Mouse (Mus musculus): ENCODE measurements at regions not wholly inside any gene's neighbourhood (a gene's known extent, or its start where the extent isn't known, plus 50 kb on each side); places are given as distances from the start of the nearest gene placed in this dataset.

DNA sequence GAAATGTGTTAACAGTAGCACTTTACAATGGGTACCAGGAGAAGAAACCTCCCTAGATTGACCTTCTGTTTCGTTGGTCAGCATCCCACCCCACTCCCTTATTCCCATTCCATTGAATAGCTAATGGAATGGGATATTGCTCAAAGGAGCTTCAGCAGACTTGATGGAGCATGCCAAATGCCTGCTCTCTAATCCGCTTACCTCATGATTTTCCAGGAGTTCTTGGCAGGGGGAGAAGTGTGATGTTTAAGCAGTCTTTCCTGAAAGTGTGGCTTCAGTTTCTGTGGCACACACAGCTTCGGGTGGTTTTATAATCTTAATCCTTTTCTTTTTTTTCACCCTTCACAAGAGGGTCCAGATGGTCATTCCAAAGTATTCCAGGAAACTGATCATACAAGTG, 264.7 kb upstream of the Smarca2 start:
- no peaks in the 10 kb centered on the region for H3K4me1 ChIP-seq
- no peak overlapping the region for H3K27ac ChIP-seq
- DNase-seq (ENCODE audit: low spot score) = no peak
- H3K9me3 ChIP-seq (replicated peaks) = no peaks in the 10 kb centered on the region
- H3K36me3 ChIP-seq = no peaks in the 10 kb centered on the region
- H3K4me3 ChIP-seq = no peak overlapping the region
- H3K27me3 ChIP-seq (ENCODE audit: low read depth, poor library complexity, severe bottlenecking) = no peaks in the 10 kb centered on the region
- 79% methylated on average over 3 of the region's 3 CpGs for WGBS

DNA sequence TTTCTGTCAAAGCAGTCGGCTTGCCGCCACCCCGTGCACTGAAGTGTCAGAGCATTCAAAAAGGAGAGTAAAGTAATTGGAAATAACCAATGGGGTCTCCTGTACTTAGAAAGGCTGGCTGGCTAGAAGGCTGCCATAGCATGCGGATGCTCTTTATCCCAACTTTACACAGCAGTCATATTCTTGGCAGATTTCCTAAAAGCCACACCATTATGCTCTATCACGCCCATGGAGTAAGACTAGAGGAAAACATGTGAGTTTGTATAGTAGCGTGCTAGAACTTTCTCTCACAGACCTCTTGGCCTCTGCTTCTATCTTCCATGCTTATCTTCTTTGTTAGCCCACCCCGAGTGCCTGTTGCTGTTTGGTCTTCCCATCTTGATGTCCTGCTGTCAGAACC, 249.8 kb upstream of the Smarca2 start:
- WGBS = 91% methylated on average over 7 of the region's 7 CpGs
- no peak for DNase-seq (ENCODE audit: low spot score)
- H3K4me1 ChIP-seq = peaks cover 3% of the 10 kb centered on the region; the same call in 1 of the 2 replicates
- H3K9me3 ChIP-seq (replicated peaks) = no peaks in the 10 kb centered on the region
- H3K4me3 ChIP-seq = no peak overlapping the region
- H3K27me3 ChIP-seq (ENCODE audit: low read depth, poor library complexity, severe bottlenecking) = no peaks in the 10 kb centered on the region
- H3K36me3 ChIP-seq = no peaks in the 10 kb centered on the region
- no peak overlapping the region for H3K27ac ChIP-seq

DNA sequence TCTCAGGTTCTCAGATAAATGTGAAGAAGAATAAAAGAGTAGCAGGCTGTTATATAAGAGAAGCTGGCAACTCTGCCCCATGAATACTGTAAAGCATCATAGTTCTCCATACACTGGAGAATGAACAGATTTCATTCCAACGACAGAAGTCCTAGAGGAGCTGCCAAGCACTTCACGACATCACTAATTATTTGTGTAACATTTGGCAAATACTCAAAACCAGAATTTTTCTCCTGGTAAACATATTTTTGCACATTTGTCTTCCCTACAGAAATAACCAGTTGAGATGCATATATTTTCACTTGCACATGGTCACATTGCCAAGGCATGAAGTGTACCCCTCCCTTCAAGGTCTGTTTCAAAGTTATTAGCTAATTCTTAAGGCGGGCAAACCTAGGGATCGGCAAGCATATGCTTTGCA, 220.9 kb upstream of the Smarca2 start:
- Histone ChIP-seq H3K4me3 (no peak overlapping the region), H3K4me1 (no peaks in the 10 kb centered on the region), H3K36me3 (no peaks in the 10 kb centered on the region), H3K27ac (no peak overlapping the region), H3K9me3 (replicated peaks) (no peaks in the 10 kb centered on the region), H3K27me3 (ENCODE audit: low read depth, poor library complexity, severe bottlenecking) (no peaks in the 10 kb centered on the region)
- 85% methylated on average over 4 of the region's 4 CpGs for WGBS
- DNase-seq (ENCODE audit: low spot score) = no peak

DNA sequence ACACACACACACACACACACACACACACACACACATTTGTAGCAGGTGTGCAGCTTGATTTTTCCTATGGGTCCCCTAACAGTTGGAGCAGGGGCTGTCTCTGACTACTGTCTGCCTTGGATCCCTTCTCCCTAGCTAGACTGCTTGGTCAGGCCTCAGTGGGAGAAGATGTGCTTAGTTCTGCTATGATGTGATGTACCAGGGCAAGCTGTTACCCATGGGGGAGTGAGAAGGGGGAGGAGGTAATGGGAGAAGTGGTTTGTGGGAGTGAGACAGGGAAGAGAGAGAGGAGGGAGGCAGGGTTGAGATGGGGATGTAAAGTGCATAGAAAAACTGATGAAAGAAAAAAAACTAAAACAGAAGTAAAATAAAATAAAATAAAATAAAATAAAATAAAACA, 218.8 kb upstream of the Smarca2 start:
- H3K4me1 ChIP-seq = no peaks in the 10 kb centered on the region
- no peaks in the 10 kb centered on the region for H3K36me3 ChIP-seq
- H3K9me3 ChIP-seq (replicated peaks) = no peaks in the 10 kb centered on the region
- DNase-seq (ENCODE audit: low spot score) = no peak
- H3K27me3 ChIP-seq (ENCODE audit: low read depth, poor library complexity, severe bottlenecking) = no peaks in the 10 kb centered on the region
- no peak overlapping the region for H3K4me3 ChIP-seq
- no peak overlapping the region for H3K27ac ChIP-seq

GRCm38 (mm10) chr19:26412684-26413083, 192.2 kb upstream of the Smarca2 start:
- DNase-seq (ENCODE audit: low spot score) = no peak
- Histone ChIP-seq H3K36me3 (no peaks in the 10 kb centered on the region), H3K4me3 (no peak overlapping the region), H3K27ac (no peak overlapping the region), H3K4me1 (no peaks in the 10 kb centered on the region), H3K9me3 (replicated peaks) (no peaks in the 10 kb centered on the region), H3K27me3 (ENCODE audit: low read depth, poor library complexity, severe bottlenecking) (no peaks in the 10 kb centered on the region)
- WGBS = 90% methylated on average over 2 of the region's 2 CpGs

DNA sequence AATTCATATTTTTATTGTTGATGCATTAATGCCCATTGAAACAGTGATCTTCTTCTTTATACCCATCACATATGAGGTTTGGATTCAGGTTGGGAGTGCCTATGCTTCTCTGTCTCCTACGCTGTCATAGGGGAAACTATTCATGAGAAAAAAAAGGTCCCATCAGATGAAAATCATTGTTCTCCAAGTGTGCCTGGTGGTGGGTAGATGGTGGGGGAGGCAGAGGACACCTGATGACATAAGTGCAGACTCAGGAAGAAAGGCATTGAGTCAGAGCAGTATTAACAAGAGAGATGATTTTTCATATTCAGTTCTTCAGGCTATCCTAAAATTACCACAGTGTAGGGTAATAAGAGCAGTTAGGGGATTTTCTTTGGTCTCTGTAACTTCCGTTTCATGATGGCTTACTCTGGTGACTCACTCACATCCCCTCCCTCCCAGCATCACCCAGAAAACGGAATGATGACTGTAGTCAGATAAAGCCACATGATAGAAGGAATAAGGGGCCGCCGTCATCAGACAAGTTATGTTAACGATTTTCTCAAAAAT, 190.3 kb upstream of the Smarca2 start:
- H3K9me3 ChIP-seq (replicated peaks) = no peaks in the 10 kb centered on the region
- H3K27ac ChIP-seq = no peak overlapping the region
- H3K36me3 ChIP-seq = no peaks in the 10 kb centered on the region
- DNase-seq (ENCODE audit: low spot score) = no peak
- no peaks in the 10 kb centered on the region for H3K27me3 ChIP-seq (ENCODE audit: low read depth, poor library complexity, severe bottlenecking)
- no peaks in the 10 kb centered on the region for H3K4me1 ChIP-seq
- WGBS = 92% methylated on average over 6 of the region's 6 CpGs
- H3K4me3 ChIP-seq = no peak overlapping the region

DNA sequence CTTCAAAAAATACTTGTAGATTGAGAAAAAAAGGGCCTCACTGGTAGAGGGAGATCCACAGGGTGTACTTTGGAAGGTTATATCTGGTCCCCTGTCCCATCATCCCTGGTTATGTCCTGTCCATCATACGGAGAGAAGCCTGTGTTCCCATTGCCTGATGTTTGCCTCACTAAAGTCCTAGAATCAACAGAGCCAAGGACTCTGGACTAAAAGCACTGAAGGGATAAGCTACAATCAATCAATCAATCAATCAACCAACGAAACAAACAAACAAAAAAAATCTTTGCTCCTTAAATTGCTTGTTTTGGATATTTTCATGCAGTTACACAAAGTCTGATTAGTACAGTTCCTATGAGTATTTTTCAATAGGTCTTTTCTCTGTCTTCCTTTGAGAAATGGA, 185.1 kb upstream of the Smarca2 start:
- no peak for DNase-seq (ENCODE audit: low spot score)
- 87% methylated on average over 2 of the region's 2 CpGs for WGBS
- no peaks in the 10 kb centered on the region for H3K27me3 ChIP-seq (ENCODE audit: low read depth, poor library complexity, severe bottlenecking)
- no peak overlapping the region for H3K27ac ChIP-seq
- H3K9me3 ChIP-seq (replicated peaks) = no peaks in the 10 kb centered on the region
- H3K36me3 ChIP-seq = no peaks in the 10 kb centered on the region
- H3K4me1 ChIP-seq = no peaks in the 10 kb centered on the region
- H3K4me3 ChIP-seq = no peak overlapping the region

- H3K4me1 ChIP-seq = no peaks in the 10 kb centered on the region
- no peak overlapping the region for H3K4me3 ChIP-seq
- no peaks in the 10 kb centered on the region for H3K36me3 ChIP-seq
- 88% methylated on average over 2 of the region's 2 CpGs for WGBS
- H3K27me3 ChIP-seq (ENCODE audit: low read depth, poor library complexity, severe bottlenecking) = no peaks in the 10 kb centered on the region
- no peaks in the 10 kb centered on the region for H3K9me3 ChIP-seq (replicated peaks)
- no peak overlapping the region for H3K27ac ChIP-seq
- DNase-seq (ENCODE audit: low spot score) = no peak
These were observed 165.7 kb upstream of the Smarca2 start for GRCm38 (mm10) chr19:26439163-26439562.

GRCm38 (mm10) chr19:26445309-26445708, 159.5 kb upstream of the Smarca2 start:
- H3K27me3 ChIP-seq (ENCODE audit: low read depth, poor library complexity, severe bottlenecking) = no peaks in the 10 kb centered on the region
- DNase-seq (ENCODE audit: low spot score) = no peak
- no peak overlapping the region for H3K4me3 ChIP-seq
- H3K36me3 ChIP-seq = no peaks in the 10 kb centered on the region
- no peak overlapping the region for H3K27ac ChIP-seq
- 80% methylated on average over 4 of the region's 4 CpGs for WGBS
- H3K4me1 ChIP-seq = no peaks in the 10 kb centered on the region
- no peaks in the 10 kb centered on the region for H3K9me3 ChIP-seq (replicated peaks)

DNA sequence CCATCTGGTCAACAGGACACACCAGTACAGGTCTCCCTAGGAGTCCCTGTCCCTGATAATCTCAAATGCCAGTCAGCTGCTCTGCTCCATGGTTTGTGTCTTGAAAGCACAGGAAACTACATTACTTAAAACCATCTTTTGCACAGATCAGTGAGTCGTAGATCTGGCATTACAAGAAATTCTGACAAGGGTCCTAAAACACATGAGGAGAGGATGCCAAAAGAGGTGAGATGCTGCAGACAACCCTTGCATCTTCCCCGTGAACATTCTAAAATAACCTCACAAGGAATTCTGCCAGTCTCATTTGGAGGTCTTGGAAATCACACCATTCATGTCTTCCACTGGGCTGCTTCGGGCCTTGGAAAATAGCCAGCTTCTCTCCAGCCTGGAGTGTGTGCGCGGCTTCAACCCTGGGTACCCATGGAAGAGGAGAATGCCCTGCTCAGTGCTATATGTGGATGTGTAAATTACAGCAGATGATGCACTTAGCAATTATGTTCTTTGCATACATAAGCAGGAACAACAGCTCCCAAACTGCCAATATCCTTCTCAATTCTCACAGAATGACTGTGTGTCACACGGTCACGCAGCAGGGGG, 157.3 kb upstream of the Smarca2 start:
- no peaks in the 10 kb centered on the region for H3K4me1 ChIP-seq
- no peaks in the 10 kb centered on the region for H3K36me3 ChIP-seq
- WGBS = 90% methylated on average over 7 of the region's 7 CpGs
- H3K27ac ChIP-seq = no peak overlapping the region
- H3K4me3 ChIP-seq = no peak overlapping the region
- H3K27me3 ChIP-seq (ENCODE audit: low read depth, poor library complexity, severe bottlenecking) = no peaks in the 10 kb centered on the region
- H3K9me3 ChIP-seq (replicated peaks) = no peaks in the 10 kb centered on the region
- DNase-seq (ENCODE audit: low spot score) = no peak

- Histone ChIP-seq H3K27ac (no peak overlapping the region), H3K4me3 (no peak overlapping the region), H3K27me3 (ENCODE audit: low read depth, poor library complexity, severe bottlenecking) (no peaks in the 10 kb centered on the region), H3K9me3 (replicated peaks) (no peaks in the 10 kb centered on the region), H3K36me3 (no peaks in the 10 kb centered on the region), H3K4me1 (peaks cover 7% of the 10 kb centered on the region; the same call in 1 of the 2 replicates)
- DNase-seq (ENCODE audit: low spot score) = no peak
- 39% methylated on average over 4 of the region's 4 CpGs for WGBS
These were observed 143.1 kb upstream of the Smarca2 start for GRCm38 (mm10) chr19:26461712-26462111.

- no peaks in the 10 kb centered on the region for H3K27me3 ChIP-seq (ENCODE audit: low read depth, poor library complexity, severe bottlenecking)
- WGBS = 43% methylated on average over 2 of the region's 2 CpGs
- DNase-seq (ENCODE audit: low spot score) = no peak
- H3K4me1 ChIP-seq = peaks cover 15% of the 10 kb centered on the region
- H3K9me3 ChIP-seq (replicated peaks) = no peaks in the 10 kb centered on the region
- H3K36me3 ChIP-seq = no peaks in the 10 kb centered on the region
- H3K27ac ChIP-seq = no peak overlapping the region
- no peak overlapping the region for H3K4me3 ChIP-seq
These were observed 139.6 kb upstream of the Smarca2 start for GRCm38 (mm10) chr19:26465228-26465627.

DNA sequence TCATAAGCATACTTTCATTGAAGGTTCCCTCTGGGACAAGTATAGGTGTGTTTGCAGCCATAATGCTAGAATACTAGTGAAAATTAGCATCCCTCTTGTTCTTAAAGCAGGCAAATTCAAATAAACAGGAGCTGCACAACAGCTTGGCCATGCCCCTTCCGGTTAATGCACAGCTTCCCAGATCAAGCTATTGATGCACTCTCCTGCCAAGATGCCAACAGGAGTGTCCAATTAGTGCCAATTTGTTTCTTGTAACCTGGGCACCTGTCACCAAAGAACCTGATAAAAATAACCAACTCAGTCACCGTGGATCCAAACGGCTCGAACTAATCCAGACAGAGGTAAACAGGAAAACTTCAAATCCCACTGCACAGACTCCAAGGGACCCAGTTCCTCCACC, 138.6 kb upstream of the Smarca2 start:
- WGBS = 89% methylated on average over 4 of the region's 4 CpGs
- Histone ChIP-seq H3K27ac (no peak overlapping the region), H3K4me3 (no peak overlapping the region), H3K9me3 (replicated peaks) (no peaks in the 10 kb centered on the region), H3K36me3 (no peaks in the 10 kb centered on the region), H3K4me1 (peaks cover 15% of the 10 kb centered on the region), H3K27me3 (ENCODE audit: low read depth, poor library complexity, severe bottlenecking) (no peaks in the 10 kb centered on the region)
- no peak for DNase-seq (ENCODE audit: low spot score)

DNA sequence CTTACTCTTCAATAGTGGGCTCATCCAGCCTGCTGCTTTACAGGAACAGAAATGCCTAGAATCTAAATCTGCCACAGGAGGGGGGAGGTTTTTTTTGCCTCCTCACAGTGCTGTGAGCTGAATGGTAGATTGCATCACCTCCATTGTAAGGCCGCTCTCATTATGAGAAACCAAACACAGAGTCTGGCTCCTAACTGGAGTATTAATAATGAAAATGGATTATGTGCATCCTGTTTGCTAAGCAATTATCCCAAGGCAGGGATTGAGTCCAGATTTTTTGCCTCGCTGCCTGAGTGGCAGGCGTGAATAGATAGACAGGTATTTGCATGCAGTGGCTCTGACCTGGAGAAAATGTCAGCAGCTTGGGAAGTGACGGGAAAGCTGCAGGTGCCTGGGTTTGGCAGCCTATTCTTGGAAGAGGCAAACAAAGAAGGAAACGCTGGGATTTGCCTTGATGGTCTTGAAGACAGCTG, 137.6 kb upstream of the Smarca2 start:
- no peak for DNase-seq (ENCODE audit: low spot score)
- no peak overlapping the region for H3K27ac ChIP-seq
- H3K9me3 ChIP-seq (replicated peaks) = no peaks in the 10 kb centered on the region
- H3K36me3 ChIP-seq = no peaks in the 10 kb centered on the region
- 67% methylated on average over 5 of the region's 5 CpGs for WGBS
- H3K4me3 ChIP-seq = no peak overlapping the region
- H3K27me3 ChIP-seq (ENCODE audit: low read depth, poor library complexity, severe bottlenecking) = no peaks in the 10 kb centered on the region
- peaks cover 15% of the 10 kb centered on the region for H3K4me1 ChIP-seq

Measured in limb, embryonic 10.5 days (tissue).